Mouse (Mus musculus) liver, embryonic 14.5 days (tissue): Measurements from ENCODE around the gene Kxd1.

Experiments
- CTCF ChIP-seq: IDR thresholded peaks from 2 replicates; pipeline ENCODE4 v1.5.1; 2016; ENCODE audit warnings: antibody characterized with exemption, low read depth, control low read depth
- EP300 ChIP-seq: IDR thresholded peaks from 2 replicates; pipeline ENCODE4 v1.6.1; 2016; ENCODE audit warnings: antibody characterized with exemption, low read depth

DNA sequence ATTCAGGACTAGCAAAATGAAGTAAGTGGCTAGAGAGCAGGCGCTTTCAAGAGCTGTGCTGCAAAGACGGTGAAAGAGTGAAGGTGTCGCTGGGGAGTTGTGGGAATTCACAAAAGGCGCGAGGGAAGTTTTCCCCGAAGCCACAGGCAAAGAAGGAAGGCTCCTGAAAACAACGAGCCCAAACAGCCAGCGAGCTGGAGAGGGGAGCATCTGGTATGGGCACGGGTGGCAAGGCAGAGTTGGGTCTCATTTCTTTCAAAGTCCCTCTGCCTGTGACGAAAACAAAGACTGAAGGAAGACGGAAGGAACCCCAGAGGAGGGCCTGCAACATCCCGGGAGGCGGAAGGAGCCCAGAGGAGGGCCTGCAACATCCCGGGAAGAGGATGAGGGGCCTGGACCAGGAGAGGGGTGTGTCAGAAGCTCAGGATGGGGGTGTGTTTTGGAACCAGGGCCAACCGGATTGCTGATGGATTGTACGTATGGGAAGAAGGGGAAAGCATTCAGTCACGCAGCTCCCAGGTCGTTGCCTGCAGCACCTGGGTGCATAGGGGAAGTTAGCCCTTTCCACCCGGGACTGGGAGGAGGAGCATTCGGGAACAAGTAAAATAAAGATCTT lies 36.8 kb downstream of the Kxd1 start:
- TF ChIP-seq CTCF (no peak), EP300 (no peak)
